Mouse (Mus musculus) granulocyte monocyte progenitor cell, adult 5-6 weeks (primary cell): ENCODE results near the gene Zwilch. TPM values are rescaled to one million over a fixed set of nuclear protein-coding genes. Genes with fewer than 3 reads are reported as not detected.
"Not testable (repeated sequence)": the region's sequence is repeated elsewhere in the genome, so short reads cannot be mapped to it uniquely, and the experiment has no call there.

Source experiments
- ATAC-seq: replicated peaks from 2 replicates; pipeline ENCODE4 v1.8.0; 2016; ENCODE audit warnings: mild to moderate bottlenecking, moderate TSS enrichment, inconsistent platforms; ENCODE audit not compliant: poor library complexity, severe bottlenecking
- total RNA-seq, 2 experiments: library from RNA; stranded (forward) in 1 of 2; stranded (reverse) in 1 of 2; fragments of 200-712, 200-1000 nt in 1 of 2; fragments of >200 nt in 1 of 2; fragmentation: Nextera tagmentation in 1 of 2; gene quantifications; 2 replicates each; pipeline ENCODE4 v1.2.3; 2014 to 2017

The Zwilch gene
- total RNA-seq, 2 experiments from 2014 or later: 61.4 to 118 TPM

DNA sequence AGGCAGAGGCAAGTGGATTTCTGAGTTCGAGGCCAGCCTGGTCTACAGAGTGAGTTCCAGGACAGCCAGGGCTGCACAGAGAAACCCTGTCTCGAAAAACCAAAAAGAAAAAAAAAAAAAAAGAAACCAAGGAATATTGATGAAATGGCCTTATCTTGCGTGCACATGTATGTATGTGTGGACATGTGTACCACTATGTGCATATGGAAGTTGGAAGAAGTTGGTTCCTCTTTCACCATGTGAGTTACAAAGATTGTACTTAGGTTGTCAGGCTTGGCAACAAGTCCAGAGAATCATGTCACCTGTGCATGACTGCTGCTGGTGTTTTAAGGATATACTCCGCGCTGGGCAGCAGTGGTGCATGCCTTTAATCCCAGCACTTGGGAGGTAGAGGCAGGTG, 10.4 kb upstream of the Zwilch start:
- not testable (repeated sequence) for ATAC-seq

DNA sequence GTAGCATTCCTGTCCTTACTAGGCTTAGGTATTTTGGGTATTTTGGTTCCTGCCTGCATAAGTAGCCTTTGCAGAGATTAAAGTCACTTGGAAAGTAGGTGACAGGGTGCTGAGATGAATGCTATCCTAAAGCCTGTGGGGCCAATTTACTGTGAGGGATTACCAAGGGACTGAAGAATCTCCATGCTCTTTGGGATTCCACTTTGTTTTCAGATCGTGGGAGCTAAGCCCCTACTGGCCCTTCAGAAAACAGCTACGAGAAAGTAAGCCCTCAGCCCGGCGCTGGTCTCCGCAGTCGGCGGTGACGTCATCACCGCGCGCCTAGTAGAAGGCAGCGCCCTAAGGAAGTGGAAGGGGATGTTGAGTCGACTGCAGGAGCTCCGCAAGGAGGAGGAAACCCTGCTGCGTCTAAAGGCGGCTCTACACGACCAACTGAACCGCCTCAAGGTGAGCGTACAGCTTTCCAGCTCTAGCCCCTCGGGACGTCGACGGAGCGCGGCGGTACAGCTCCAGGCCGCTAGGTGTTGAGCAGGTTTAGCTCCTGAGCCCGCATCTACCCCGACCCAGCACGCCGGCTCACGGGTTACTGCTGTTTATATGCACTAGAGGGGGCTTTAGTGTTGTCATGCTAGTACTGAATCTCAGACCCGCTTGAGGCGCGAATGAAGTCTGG, 6.2 kb upstream of the Zwilch start, which contains the start of gene Snapc5:
Snapc5 (plus strand) TSS at position 301 of the 673 bp plus-strand sequence.
- ATAC-seq: peak; percentile 87

DNA sequence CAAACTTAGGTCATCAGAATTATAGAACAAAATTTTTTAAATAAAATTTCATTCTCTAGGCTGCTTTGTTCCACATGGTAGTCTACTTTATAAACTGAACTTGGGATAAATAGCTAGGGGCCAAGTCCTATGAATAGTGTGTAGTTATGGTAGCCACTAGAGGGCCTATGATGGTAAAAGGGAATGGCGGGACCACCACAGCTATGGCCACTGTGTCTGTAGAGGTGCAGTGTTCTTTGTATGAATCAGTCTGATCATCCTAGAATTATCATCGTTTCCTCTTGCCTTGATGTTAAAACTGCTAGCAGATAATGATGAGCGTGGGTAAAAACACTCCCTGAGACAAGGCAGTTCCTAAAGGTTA, 5.7 kb upstream of the Zwilch start:
- peak; percentile 50 for ATAC-seq

GRCm38 (mm10) chr9:64175378-64175777, 2.5 kb upstream of the Zwilch start:
- no peak for ATAC-seq

DNA sequence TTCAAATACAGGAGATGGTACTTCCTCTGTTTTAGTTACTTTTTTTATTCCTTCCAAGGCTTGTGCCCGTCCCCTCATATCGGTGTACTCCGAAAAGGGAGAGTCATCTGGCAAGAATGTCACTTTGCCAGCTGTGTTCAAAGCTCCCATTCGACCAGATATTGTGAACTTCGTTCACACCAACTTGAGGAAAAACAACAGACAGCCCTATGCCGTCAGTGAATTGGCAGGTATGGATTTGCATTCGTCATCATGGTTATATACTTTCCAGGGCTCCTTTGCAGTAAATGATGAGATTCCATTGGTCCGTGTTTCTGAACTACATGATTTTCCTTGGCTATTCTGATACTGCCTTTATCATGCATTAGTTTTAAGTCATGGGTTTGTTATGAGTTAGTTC, 1.9 kb upstream of the Zwilch start:
- no peak for ATAC-seq

DNA sequence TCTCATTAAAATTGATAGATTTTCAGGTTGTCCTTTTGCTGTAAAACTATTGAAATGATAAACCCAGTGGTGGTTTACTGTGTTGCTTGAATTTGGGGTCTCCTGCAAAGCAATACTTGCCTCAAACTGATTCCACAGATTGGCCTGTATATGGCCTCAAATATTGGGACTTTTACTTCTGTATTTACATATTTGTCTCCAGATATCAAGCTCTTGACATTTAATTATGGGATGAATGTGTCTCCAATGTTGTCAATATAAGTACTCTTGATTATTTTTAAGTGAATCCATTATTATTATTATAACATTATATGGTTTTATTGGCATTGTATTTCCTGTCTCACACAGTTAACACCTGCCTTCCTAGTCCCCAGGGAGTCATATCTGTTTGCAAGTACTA, 1.4 kb upstream of the Zwilch start:
- no peak for ATAC-seq

- ATAC-seq: no peak
Observed at GRCm38 (mm10) chr9:64173666-64174220, 839 bp upstream of the Zwilch start.

- no peak for ATAC-seq
Observed at GRCm38 (mm10) chr9:64172145-64172815, 624 bp downstream of the Zwilch start.

GRCm38 (mm10) chr9:64169967-64170366, 2.9 kb downstream of the Zwilch start:
- not testable (repeated sequence) for ATAC-seq

GRCm38 (mm10) chr9:64160471-64160870, 12.4 kb downstream of the Zwilch start:
- ATAC-seq: no peak

DNA sequence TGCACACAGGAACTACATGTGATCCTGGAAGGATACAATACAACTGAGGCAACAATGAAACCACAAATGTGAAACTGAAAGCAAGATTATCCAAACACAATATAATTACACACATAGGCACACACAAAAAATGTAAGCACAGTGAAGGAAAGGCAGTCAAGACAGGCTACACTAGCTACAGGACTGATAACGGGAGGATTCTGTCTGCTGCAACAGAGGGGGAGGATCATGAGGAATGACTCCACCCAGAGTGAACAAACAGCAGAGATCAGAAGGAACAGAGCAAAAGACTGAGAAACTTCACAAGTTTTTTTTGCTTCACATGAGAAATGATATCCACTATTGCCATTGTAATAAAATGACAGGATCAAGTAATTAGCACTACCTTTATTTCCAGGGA, 16.3 kb downstream of the Zwilch start:
- no peak for ATAC-seq

GRCm38 (mm10) chr9:64139879-64140278, 33.0 kb downstream of the Zwilch start:
- peak; percentile 72 for ATAC-seq

- not testable (repeated sequence) for ATAC-seq
Observed at GRCm38 (mm10) chr9:64138896-64139295, 34.0 kb downstream of the Zwilch start.

- no peak for ATAC-seq
Observed at GRCm38 (mm10) chr9:64131623-64132022, 41.3 kb downstream of the Zwilch start.

DNA sequence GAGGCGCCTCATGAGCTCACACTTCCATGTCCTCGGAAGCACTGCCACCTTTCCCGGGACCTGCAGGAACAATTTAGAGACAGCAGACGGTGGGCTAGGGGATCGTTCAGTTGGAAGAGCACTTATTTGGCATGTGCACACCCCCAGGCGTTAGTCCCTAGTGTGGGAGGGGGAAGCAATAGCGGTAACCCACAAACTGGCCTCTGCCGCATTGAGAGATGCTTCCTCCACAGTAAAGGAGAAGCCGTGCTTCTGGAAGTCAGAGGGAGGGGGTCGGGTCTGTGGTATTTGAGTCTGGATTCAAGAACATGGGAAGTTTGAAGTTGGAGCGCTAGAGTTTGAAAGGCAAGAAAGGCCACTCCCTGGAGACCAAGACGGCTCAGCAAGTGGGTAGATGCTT, 46.8 kb downstream of the Zwilch start:
- ATAC-seq: peak; percentile 84

- no peak for ATAC-seq
Observed at GRCm38 (mm10) chr9:64125307-64125706, 47.6 kb downstream of the Zwilch start.

GRCm38 (mm10) chr9:64124846-64125245, 48.1 kb downstream of the Zwilch start:
- ATAC-seq: not testable (repeated sequence)

GRCm38 (mm10) chr9:64122601-64123000, 50.3 kb downstream of the Zwilch start:
- ATAC-seq: no peak

GRCm38 (mm10) chr9:64120584-64121277, 52.2 kb downstream of the Zwilch start:
- peak; percentile 89 for ATAC-seq

- ATAC-seq: peak; percentile 57
Observed at GRCm38 (mm10) chr9:64119898-64120297, 53.0 kb downstream of the Zwilch start.

- ATAC-seq: no peak
Observed at GRCm38 (mm10) chr9:64116876-64117275, 56.0 kb downstream of the Zwilch start, which contains the start of gene Lctl. Gene Lctl (plus strand): TSS chr9:64117147.
